Mouse (Mus musculus): ENCODE measurements around the gene Gm4131. TPM values are rescaled to one million over a fixed set of nuclear protein-coding genes. Genes with fewer than 3 reads are reported as not detected.

Gm4131 gene
- polyA plus RNA-seq, 1 experiment from 2014 or later: not detected

DNA sequence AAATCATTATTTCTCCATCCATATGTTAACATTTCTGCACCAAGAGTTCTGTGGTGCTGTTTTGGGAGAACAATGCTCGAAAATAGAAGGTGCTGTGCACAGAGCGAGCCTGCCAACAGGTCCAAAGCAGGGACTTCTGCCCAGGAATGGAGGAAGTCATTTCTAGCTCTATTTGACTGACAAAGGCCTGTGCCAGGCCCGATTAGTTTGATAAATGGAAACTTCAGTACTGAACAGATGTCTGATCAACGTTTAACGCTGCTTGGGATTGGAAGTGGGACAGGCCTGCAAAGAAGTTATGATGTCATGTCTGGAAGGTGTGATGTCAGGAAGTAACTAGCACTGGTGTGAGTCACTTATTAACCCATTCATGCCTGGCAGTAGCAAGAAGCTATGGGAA is 73.3 kb downstream of the Gm4131 start:
- DNase-seq (ENCODE audit: low spot score) (no peak), ATAC-seq (ENCODE audit: low FRiP score, low TSS enrichment) (no peak)
- TF ChIP-seq EP300 (optimal IDR thresholded peaks at IDR 0.05): no peak
- no peak for TF ChIP-seq CTCF (IDR thresholded peaks at IDR 0.05; ENCODE audit: low read depth)
- WGBS: 64% methylated on average over 5 of the region's 5 CpGs
- no peaks in the 10 kb centered on the region for H3K36me3 ChIP-seq (ENCODE audit: control insufficient read depth, insufficient read depth, low read length)
- H3K4me2 ChIP-seq (replicated peaks; ENCODE audit: low read depth): no peak overlapping the region
- no peak overlapping the region for H3K27ac ChIP-seq (replicated peaks)
- H3K4me1 ChIP-seq (replicated peaks; ENCODE audit: control insufficient read depth, insufficient read depth): no peaks in the 10 kb centered on the region
- H3K4me3 ChIP-seq (ENCODE audit: low read depth, low read length): no peak overlapping the region
- H3K9ac ChIP-seq (ENCODE audit: low read length): no peak overlapping the region
- no peaks in the 10 kb centered on the region for H3K27me3 ChIP-seq (ENCODE audit: control insufficient read depth, insufficient read depth, low read length)
- no peaks in the 10 kb centered on the region for H3K9me3 ChIP-seq (ENCODE audit: control insufficient read depth, low read length)

DNA sequence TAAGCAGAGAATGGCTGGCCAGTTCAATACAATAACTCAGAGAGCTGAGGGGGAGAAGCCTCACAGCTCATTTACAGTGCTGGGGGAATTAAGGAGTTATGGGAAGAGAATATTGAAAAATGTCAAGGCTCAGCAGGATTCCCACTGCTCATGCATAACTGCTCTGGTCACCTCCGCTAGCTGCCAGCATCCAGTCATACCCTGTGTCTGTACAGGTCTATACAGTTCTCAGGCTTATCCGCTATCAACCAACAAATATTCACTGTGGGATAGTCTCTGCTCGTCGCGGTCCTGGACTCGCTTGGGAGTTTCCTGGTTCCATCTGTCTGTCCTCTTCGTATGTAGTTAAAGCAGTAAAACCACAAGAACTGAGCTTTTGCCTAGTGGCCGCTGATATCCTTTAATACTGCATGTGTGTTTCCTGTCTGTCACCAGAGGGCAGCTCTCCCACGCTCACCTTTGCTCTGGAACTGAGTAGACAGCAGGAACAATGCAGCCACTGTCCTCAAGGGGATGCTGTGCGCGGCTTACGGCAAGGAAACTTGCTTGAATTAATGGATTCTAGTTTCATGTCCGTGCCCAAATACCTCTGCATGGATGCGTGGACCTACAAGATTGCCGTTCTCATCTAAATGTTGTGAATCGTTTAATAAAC is 74.4 kb downstream of the Gm4131 start:
- no peak overlapping the region for H3K4me3 ChIP-seq (ENCODE audit: low read depth, low read length)
- DNase-seq (ENCODE audit: low spot score) (peak; percentile 87), ATAC-seq (ENCODE audit: low FRiP score, low TSS enrichment) (peak; percentile 90)
- no peak overlapping the region for H3K9ac ChIP-seq (ENCODE audit: low read length)
- no peak for TF ChIP-seq EP300 (optimal IDR thresholded peaks at IDR 0.05)
- TF ChIP-seq CTCF (IDR thresholded peaks at IDR 0.05; ENCODE audit: low read depth): peak; percentile 100
- WGBS: 38% methylated on average over 16 of the region's 16 CpGs
- no peaks in the 10 kb centered on the region for H3K27me3 ChIP-seq (ENCODE audit: control insufficient read depth, insufficient read depth, low read length)
- H3K4me1 ChIP-seq (replicated peaks; ENCODE audit: control insufficient read depth, insufficient read depth): no peaks in the 10 kb centered on the region
- H3K9me3 ChIP-seq (ENCODE audit: control insufficient read depth, low read length): no peaks in the 10 kb centered on the region
- H3K4me2 ChIP-seq (replicated peaks; ENCODE audit: low read depth): no peak overlapping the region
- H3K27ac ChIP-seq (replicated peaks): no peak overlapping the region
- H3K36me3 ChIP-seq (ENCODE audit: control insufficient read depth, insufficient read depth, low read length): no peaks in the 10 kb centered on the region

GRCm38 (mm10) chr14:62488270-62488669 is 78.5 kb downstream of the Gm4131 start:
- Histone ChIP-seq H3K9ac (ENCODE audit: low read length) (no peak overlapping the region), H3K27ac (replicated peaks) (no peak overlapping the region), H3K4me2 (replicated peaks; ENCODE audit: low read depth) (no peak overlapping the region), H3K4me1 (replicated peaks; ENCODE audit: control insufficient read depth, insufficient read depth) (no peaks in the 10 kb centered on the region), H3K36me3 (ENCODE audit: control insufficient read depth, insufficient read depth, low read length) (no peaks in the 10 kb centered on the region), H3K27me3 (ENCODE audit: control insufficient read depth, insufficient read depth, low read length) (no peaks in the 10 kb centered on the region), H3K4me3 (ENCODE audit: low read depth, low read length) (no peak overlapping the region), H3K9me3 (ENCODE audit: control insufficient read depth, low read length) (no peaks in the 10 kb centered on the region)
- DNase-seq (ENCODE audit: low spot score) (no peak), ATAC-seq (ENCODE audit: low FRiP score, low TSS enrichment) (no peak)
- TF ChIP-seq CTCF (IDR thresholded peaks at IDR 0.05; ENCODE audit: low read depth) (no peak), EP300 (optimal IDR thresholded peaks at IDR 0.05) (no peak)
- 75% methylated on average over 7 of the region's 7 CpGs for WGBS

DNA sequence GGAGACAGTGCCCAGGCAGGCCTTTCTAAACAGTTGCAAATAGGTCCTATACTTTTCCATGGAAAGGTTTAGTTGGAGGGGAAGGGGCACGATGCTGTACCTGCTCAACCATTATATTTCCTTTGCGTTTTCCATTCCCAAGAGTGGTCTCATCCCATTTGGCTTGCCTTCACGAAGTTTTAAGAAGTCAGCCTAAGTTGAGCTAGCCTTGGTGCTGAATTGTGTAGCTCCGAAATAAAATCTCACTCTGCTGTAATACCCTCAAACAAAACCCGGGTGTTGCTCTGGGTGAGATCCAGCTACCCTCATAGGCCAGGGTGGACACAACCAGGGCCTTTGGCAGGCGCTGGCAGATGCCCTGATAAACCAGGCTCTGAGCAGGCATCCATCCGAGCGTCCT is 85.3 kb downstream of the Gm4131 start:
- H3K4me2 ChIP-seq (replicated peaks; ENCODE audit: low read depth): no peak overlapping the region

DNA sequence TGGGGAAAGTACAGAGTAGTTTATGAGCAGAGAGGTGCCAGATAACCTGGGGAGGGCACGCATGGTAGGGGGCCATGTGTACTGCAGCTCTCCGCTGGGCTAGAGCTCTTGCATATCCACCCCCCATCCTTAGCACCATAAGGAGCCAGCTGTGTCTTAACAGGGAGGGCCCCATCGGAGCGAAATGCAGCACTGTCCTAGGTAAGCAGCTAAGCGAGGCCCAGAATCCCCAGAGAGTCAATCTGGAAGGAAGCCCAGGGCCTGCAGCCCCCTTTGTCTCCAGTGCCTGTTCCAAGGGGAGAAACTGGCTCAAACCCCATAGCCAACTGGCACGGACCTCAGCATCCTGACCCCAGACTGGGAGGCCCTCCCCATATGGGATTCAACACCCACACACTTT is 87.3 kb downstream of the Gm4131 start:
- no peak overlapping the region for H3K4me3 ChIP-seq (ENCODE audit: low read depth, low read length)
- no peak overlapping the region for H3K4me2 ChIP-seq (replicated peaks; ENCODE audit: low read depth)
- H3K9me3 ChIP-seq (ENCODE audit: control insufficient read depth, low read length): no peaks in the 10 kb centered on the region
- no peak for DNase-seq (ENCODE audit: low spot score)
- WGBS: 39% methylated on average over 6 of the region's 6 CpGs
- no peaks in the 10 kb centered on the region for H3K27me3 ChIP-seq (ENCODE audit: control insufficient read depth, insufficient read depth, low read length)
- no peak overlapping the region for H3K27ac ChIP-seq (replicated peaks)
- no peaks in the 10 kb centered on the region for H3K4me1 ChIP-seq (replicated peaks; ENCODE audit: control insufficient read depth, insufficient read depth)
- no peak overlapping the region for H3K9ac ChIP-seq (ENCODE audit: low read length)
- ATAC-seq (ENCODE audit: low FRiP score, low TSS enrichment): no peak
- H3K36me3 ChIP-seq (ENCODE audit: control insufficient read depth, insufficient read depth, low read length): no peaks in the 10 kb centered on the region
- TF ChIP-seq EP300 (optimal IDR thresholded peaks at IDR 0.05) (no peak), CTCF (IDR thresholded peaks at IDR 0.05; ENCODE audit: low read depth) (no peak)

More for the DNA sequence above, 85.3 kb downstream of the Gm4131 start:
- no peaks in the 10 kb centered on the region for H3K36me3 ChIP-seq (ENCODE audit: control insufficient read depth, insufficient read depth, low read length)
- H3K27ac ChIP-seq (replicated peaks): no peak overlapping the region
- H3K9ac ChIP-seq (ENCODE audit: low read length): no peak overlapping the region
- WGBS: 36% methylated on average over 8 of the region's 8 CpGs
- H3K9me3 ChIP-seq (ENCODE audit: control insufficient read depth, low read length): no peaks in the 10 kb centered on the region
- no peak for DNase-seq (ENCODE audit: low spot score)
- ATAC-seq (ENCODE audit: low FRiP score, low TSS enrichment): no peak
- TF ChIP-seq CTCF (IDR thresholded peaks at IDR 0.05; ENCODE audit: low read depth) (no peak), EP300 (optimal IDR thresholded peaks at IDR 0.05) (no peak)
- no peaks in the 10 kb centered on the region for H3K4me1 ChIP-seq (replicated peaks; ENCODE audit: control insufficient read depth, insufficient read depth)
- no peak overlapping the region for H3K4me3 ChIP-seq (ENCODE audit: low read depth, low read length)
- no peaks in the 10 kb centered on the region for H3K27me3 ChIP-seq (ENCODE audit: control insufficient read depth, insufficient read depth, low read length)

DNA sequence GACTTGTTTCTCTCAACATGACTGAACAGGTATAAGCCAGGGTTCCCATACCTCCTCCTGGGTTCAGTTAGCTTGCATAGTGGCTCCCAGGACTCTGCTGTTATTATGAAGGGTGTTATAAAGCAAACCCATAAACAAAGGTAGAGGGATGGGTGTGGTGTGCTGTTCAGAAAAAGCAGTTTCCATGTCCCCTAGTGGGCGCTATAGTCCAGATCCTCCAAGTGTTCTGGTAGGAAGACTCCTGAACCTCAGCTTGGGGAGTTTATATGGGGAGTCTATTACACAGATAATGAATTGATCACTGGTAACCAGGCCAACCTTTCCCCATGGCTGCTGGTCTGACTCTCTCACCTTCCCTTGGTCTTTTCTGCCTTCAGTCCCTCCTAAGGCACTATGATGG is 92.2 kb downstream of the Gm4131 start:
- WGBS: 66% methylated on average over 1 of the region's 1 CpGs
- Histone ChIP-seq H3K4me1 (replicated peaks; ENCODE audit: control insufficient read depth, insufficient read depth) (no peaks in the 10 kb centered on the region), H3K9ac (ENCODE audit: low read length) (no peak overlapping the region), H3K4me3 (ENCODE audit: low read depth, low read length) (no peak overlapping the region), H3K27ac (replicated peaks) (no peak overlapping the region), H3K9me3 (ENCODE audit: control insufficient read depth, low read length) (no peaks in the 10 kb centered on the region), H3K36me3 (ENCODE audit: control insufficient read depth, insufficient read depth, low read length) (no peaks in the 10 kb centered on the region), H3K4me2 (replicated peaks; ENCODE audit: low read depth) (no peak overlapping the region), H3K27me3 (ENCODE audit: control insufficient read depth, insufficient read depth, low read length) (no peaks in the 10 kb centered on the region)
- TF ChIP-seq EP300 (optimal IDR thresholded peaks at IDR 0.05): no peak
- TF ChIP-seq CTCF (IDR thresholded peaks at IDR 0.05; ENCODE audit: low read depth): peak; percentile 41
- DNase-seq (ENCODE audit: low spot score): no peak
- no peak for ATAC-seq (ENCODE audit: low FRiP score, low TSS enrichment)

All from stomach, postnatal 0 days (tissue).